Mouse (Mus musculus) myocyte (in vitro differentiated cells): Measurements from ENCODE around the gene Plxnd1.

ENCODE experiments used
- POLR2A ChIP-seq: IDR thresholded peaks from one replicate; pipeline ENCODE4 v1.6.1; 2011; ENCODE audit warnings: low read depth, mild to moderate bottlenecking, control low read depth, moderate library complexity; ENCODE audit not compliant: insufficient read length
- TCF12 ChIP-seq: IDR thresholded peaks from one replicate; pipeline ENCODE4 v1.6.1; 2011; ENCODE audit warnings: mild to moderate bottlenecking, control low read depth; ENCODE audit not compliant: poor library complexity, insufficient read depth, severe bottlenecking
- TCF3 ChIP-seq: IDR thresholded peaks from one replicate; pipeline ENCODE4 v1.6.1; 2011; ENCODE audit warnings: low read depth, control low read depth; ENCODE audit not compliant: insufficient read length
- USF1 ChIP-seq: IDR thresholded peaks from one replicate; pipeline ENCODE4 v1.6.1; 2011; ENCODE audit warnings: low read depth, mild to moderate bottlenecking, control low read depth, moderate library complexity

- TF ChIP-seq TCF12: no peak
- TF ChIP-seq POLR2A: no peak
- TF ChIP-seq USF1: no peak
- no peak for TF ChIP-seq TCF3
Measured at GRCm38 (mm10) chr6:115968086-115968485, 26.7 kb downstream of the Plxnd1 start.
